Mouse (Mus musculus) B cell, adult 67 days (primary cell): ENCODE measurements around the gene Ctag2. TPM values are rescaled to one million over a fixed set of nuclear protein-coding genes. Genes with fewer than 3 reads are reported as not detected.

Source experiments
- total RNA-seq, 2 experiments: library from RNA; stranded (reverse); gene quantifications; 4 replicates each; pipeline ENCODE4 v1.2.4; 2023

Ctag2 gene
- total RNA-seq = not detected

DNA sequence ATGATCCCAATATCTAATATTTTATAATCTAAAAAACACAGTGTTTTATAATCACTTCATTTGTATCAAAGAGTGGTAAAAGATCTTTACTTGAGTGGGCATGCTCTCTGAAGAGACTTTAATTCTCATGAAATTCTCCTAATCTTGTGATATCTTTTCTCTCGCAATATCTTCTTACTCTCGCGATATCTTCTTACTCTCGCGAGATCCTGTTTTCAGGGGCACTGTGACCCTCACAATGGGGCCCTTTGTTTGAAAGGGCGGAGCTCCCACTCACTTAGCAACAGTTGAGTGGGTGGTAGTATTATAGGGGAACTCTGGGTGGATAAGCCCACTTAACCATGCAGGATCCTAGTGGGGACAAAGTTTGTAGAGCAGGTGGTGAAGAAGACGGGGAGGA is at the start of gene Ctag2:
TSS of gene Ctag2 (plus strand) at position 301 of the 400 bp plus-strand sequence.

